Mouse (Mus musculus) hindbrain, embryonic 11.5 days (tissue): ENCODE measurements around the gene Hsd3b6. TPM values are rescaled to one million over a fixed set of nuclear protein-coding genes. Genes with fewer than 3 reads are reported as not detected.
"Not testable (repeated sequence)": the region's sequence is repeated elsewhere in the genome, so short reads cannot be mapped to it uniquely, and the experiment has no call there.

ENCODE experiments used
- ATAC-seq: fragments of 200-750 bp; cut with Nextera tagmentation; 2 replicates; pipeline ENCODE4 v1.8.0; 2017; ENCODE audit warnings: mild to moderate bottlenecking, moderate TSS enrichment, moderate library complexity; ENCODE audit not compliant: low FRiP score
- DNase-seq: peaks from one replicate; pipeline ENCODE4 v3.0.0-alpha.2; 2015; ENCODE audit warnings: low spot score
- H3K27ac ChIP-seq: fragments of 300-500 bp; sonication (generic); 2 replicates; pipeline ENCODE4 v1.5.1; 2014; ENCODE audit warnings: mild to moderate bottlenecking, low read depth, low read length
- H3K27me3 ChIP-seq: fragments of 300-500 bp; sonication (generic); 2 replicates; pipeline ENCODE4 v1.6.1; 2014; ENCODE audit warnings: mild to moderate bottlenecking, low read length, moderate library complexity, mixed read lengths; ENCODE audit not compliant: control insufficient read depth, insufficient read depth
- H3K36me3 ChIP-seq: fragments of 300-500 bp; sonication (generic); 2 replicates; pipeline ENCODE4 v1.6.1; 2014; ENCODE audit warnings: mild to moderate bottlenecking, low read length, moderate library complexity, mixed read lengths; ENCODE audit not compliant: control insufficient read depth, insufficient read depth
- H3K4me1 ChIP-seq: fragments of 300-500 bp; sonication (generic); replicated peaks from 2 replicates; pipeline ENCODE4 v1.6.1; 2014; ENCODE audit warnings: low read length, mixed read lengths; ENCODE audit not compliant: control insufficient read depth, insufficient read depth
- H3K4me2 ChIP-seq: fragments of 300-500 bp; sonication (generic); replicated peaks from 2 replicates; pipeline ENCODE4 v1.6.1; 2014; ENCODE audit warnings: mild to moderate bottlenecking, low read depth, low read length
- H3K4me3 ChIP-seq: fragments of 300-500 bp; sonication (generic); 2 replicates; pipeline ENCODE4 v1.5.1; 2014; ENCODE audit warnings: low read depth, low read length
- H3K9ac ChIP-seq: fragments of 300-500 bp; sonication (generic); 2 replicates; pipeline ENCODE4 v1.6.1; 2014; ENCODE audit warnings: low read depth, low read length
- H3K9me3 ChIP-seq: fragments of 300-500 bp; sonication (generic); 2 replicates; pipeline ENCODE4 v1.6.1; 2016; ENCODE audit warnings: low read length; ENCODE audit not compliant: control insufficient read depth
- WGBS: fragments of 180-500 bp; shearing (Covaris S2); extraction: QIAGEN DNeasy Blood & Tissue Kit; methylation state at CpG from one replicate; pipeline ENCODE4 v1.1.7; 2014; 5-methylcytosine and 5-hydroxymethylcytosine counted together
- polyA plus RNA-seq: library from polyadenylated mRNA; unstranded; fragments of >200 nt; fragmentation: Nextera tagmentation; extraction: Ambion mirVana; gene quantifications from 2 replicates; pipeline ENCODE4 v1.2.1, GENCODE M21; 2014

Gene Hsd3b6
- polyA plus RNA-seq, 1 experiment from 2014 or later = 17.9 TPM

DNA sequence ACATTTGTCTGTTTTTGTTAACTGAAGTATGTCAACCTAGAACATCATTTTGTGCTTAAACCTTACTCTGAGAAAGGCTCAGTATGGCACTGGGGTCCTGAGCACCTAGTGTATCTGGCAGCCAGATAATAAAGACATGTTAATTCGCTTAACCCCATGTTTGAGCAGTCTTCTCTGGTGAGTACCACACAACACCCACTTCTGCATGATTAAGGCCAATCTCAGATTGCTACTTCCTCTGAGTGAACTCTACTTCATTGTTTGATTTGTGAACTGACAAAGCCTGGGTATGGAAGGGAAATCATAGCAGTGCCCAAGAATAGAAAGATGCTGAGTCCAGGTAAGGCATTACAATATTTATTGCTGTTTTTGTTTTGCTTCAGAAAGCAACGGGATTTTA is 37.6 kb upstream of the Hsd3b6 start:
- Histone ChIP-seq H3K4me3 (no peak overlapping the region), H3K9me3 (no peaks in the 10 kb centered on the region), H3K9ac (no peak overlapping the region), H3K27me3 (no peaks in the 10 kb centered on the region), H3K4me2 (no peak overlapping the region), H3K27ac (no peak overlapping the region), H3K4me1 (no peaks in the 10 kb centered on the region), H3K36me3 (no peaks in the 10 kb centered on the region)
- 81% methylated on average over 2 of the region's 2 CpGs for WGBS
- DNase-seq (no peak), ATAC-seq (no peak)

GRCm38 (mm10) chr3:98850262-98850661 is 36.0 kb upstream of the Hsd3b6 start:
- Histone ChIP-seq H3K4me2 (no peak overlapping the region), H3K36me3 (no peaks in the 10 kb centered on the region), H3K4me1 (no peaks in the 10 kb centered on the region), H3K9ac (no peak overlapping the region), H3K27me3 (no peaks in the 10 kb centered on the region), H3K4me3 (no peak overlapping the region), H3K9me3 (no peaks in the 10 kb centered on the region), H3K27ac (no peak overlapping the region)
- ATAC-seq (no peak), DNase-seq (no peak)
- WGBS = 90% methylated on average over 5 of the region's 5 CpGs

GRCm38 (mm10) chr3:98848898-98849297 is 34.7 kb upstream of the Hsd3b6 start:
- no peak overlapping the region for H3K27ac ChIP-seq
- no peaks in the 10 kb centered on the region for H3K36me3 ChIP-seq
- WGBS = 93% methylated on average over 1 of the region's 1 CpGs
- no peak overlapping the region for H3K9ac ChIP-seq
- no peak overlapping the region for H3K4me2 ChIP-seq
- no peak overlapping the region for H3K4me3 ChIP-seq
- no peaks in the 10 kb centered on the region for H3K27me3 ChIP-seq
- ATAC-seq (no peak), DNase-seq (no peak)
- no peaks in the 10 kb centered on the region for H3K9me3 ChIP-seq
- no peaks in the 10 kb centered on the region for H3K4me1 ChIP-seq

- not testable (repeated sequence) for H3K27me3 ChIP-seq, H3K4me1 ChIP-seq, H3K27ac ChIP-seq, H3K9me3 ChIP-seq, H3K4me3 ChIP-seq, H3K4me2 ChIP-seq, H3K36me3 ChIP-seq, ATAC-seq, H3K9ac ChIP-seq, DNase-seq
- 88% methylated on average over 5 of the region's 6 CpGs for WGBS
Measured at GRCm38 (mm10) chr3:98812653-98813052, 1.6 kb downstream of the Hsd3b6 start.

DNA sequence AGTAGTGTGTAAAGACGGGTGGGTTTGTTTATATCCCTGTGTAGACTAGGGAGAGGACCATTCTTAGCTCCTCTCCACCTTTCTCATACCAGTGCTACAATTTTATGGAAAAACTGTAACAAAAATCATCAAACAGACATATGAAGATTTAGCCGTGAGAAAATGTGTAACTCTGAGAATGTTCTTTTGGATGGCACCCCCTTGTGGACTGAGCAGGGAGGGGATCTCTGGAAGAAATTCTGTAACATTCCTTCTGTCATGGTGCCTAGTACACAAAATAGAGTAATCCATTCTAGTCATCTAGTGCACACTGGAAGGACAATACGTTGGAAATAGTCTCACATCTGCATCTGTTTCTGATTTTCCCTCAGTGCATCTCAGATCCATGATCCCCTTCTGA is 9.2 kb downstream of the Hsd3b6 start:
- H3K4me1 ChIP-seq, DNase-seq, H3K9me3 ChIP-seq, ATAC-seq, H3K27me3 ChIP-seq, H3K27ac ChIP-seq, H3K36me3 ChIP-seq, H3K4me2 ChIP-seq, H3K9ac ChIP-seq, H3K4me3 ChIP-seq: not testable (repeated sequence)
- WGBS = 64% methylated on average over 3 of the region's 3 CpGs

GRCm38 (mm10) chr3:98786551-98786950 is 27.7 kb downstream of the Hsd3b6 start:
- H3K4me1 ChIP-seq = no peaks in the 10 kb centered on the region
- no peak overlapping the region for H3K4me3 ChIP-seq
- no peaks in the 10 kb centered on the region for H3K36me3 ChIP-seq
- no peak overlapping the region for H3K27ac ChIP-seq
- H3K4me2 ChIP-seq = no peak overlapping the region
- H3K9ac ChIP-seq = no peak overlapping the region
- DNase-seq (no peak), ATAC-seq (no peak)
- WGBS = 56% methylated on average over 2 of the region's 2 CpGs
- no peaks in the 10 kb centered on the region for H3K9me3 ChIP-seq
- no peaks in the 10 kb centered on the region for H3K27me3 ChIP-seq

DNA sequence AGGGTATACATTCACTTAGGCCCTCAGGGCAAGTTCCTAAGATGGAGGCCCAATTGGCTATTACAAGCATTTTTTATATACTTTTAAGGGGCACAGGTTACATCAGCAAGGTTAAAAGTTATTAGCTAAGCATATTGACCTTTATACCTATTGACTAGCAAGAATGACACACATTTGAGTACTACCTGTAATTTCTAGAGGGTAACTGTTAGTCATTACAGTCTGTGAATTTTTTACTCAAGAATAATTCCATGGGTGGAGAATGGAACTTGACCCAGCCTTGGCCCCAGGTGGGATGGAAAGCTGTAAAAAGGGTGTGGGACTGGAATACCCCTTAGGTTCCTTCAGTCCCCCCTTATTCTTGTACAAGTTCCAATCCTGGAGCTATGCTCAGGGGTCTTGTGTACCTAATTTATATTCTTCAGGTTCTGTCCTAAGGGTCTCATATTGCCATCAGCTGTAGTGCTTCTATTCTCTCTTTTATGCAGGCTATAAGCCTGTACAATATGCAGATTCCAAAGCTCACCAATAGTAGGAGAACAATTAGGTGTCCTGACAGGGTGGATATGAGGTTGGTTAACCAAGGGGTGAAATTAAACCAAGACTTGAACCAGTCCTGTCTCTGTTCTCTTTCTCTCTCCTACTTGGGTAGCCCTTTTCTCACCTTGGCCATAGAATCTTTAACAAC is 31.9 kb downstream of the Hsd3b6 start:
- H3K4me1 ChIP-seq = no peaks in the 10 kb centered on the region
- no peak overlapping the region for H3K4me2 ChIP-seq
- ATAC-seq (no peak), DNase-seq (no peak)
- no peaks in the 10 kb centered on the region for H3K36me3 ChIP-seq
- H3K4me3 ChIP-seq = no peak overlapping the region
- no peaks in the 10 kb centered on the region for H3K9me3 ChIP-seq
- no peak overlapping the region for H3K9ac ChIP-seq
- H3K27ac ChIP-seq = no peak overlapping the region
- H3K27me3 ChIP-seq = no peaks in the 10 kb centered on the region

GRCm38 (mm10) chr3:98780921-98781320 is 33.3 kb downstream of the Hsd3b6 start:
- no peak overlapping the region for H3K27ac ChIP-seq
- DNase-seq (no peak), ATAC-seq (no peak)
- H3K9me3 ChIP-seq = no peaks in the 10 kb centered on the region
- H3K36me3 ChIP-seq = no peaks in the 10 kb centered on the region
- no peak overlapping the region for H3K4me3 ChIP-seq
- no peak overlapping the region for H3K9ac ChIP-seq
- H3K4me1 ChIP-seq = no peaks in the 10 kb centered on the region
- no peaks in the 10 kb centered on the region for H3K27me3 ChIP-seq
- no peak overlapping the region for H3K4me2 ChIP-seq

- DNase-seq (no peak), ATAC-seq (no peak)
- H3K9ac ChIP-seq = no peak overlapping the region
- H3K4me1 ChIP-seq = no peaks in the 10 kb centered on the region
- H3K4me2 ChIP-seq = no peak overlapping the region
- H3K27me3 ChIP-seq = no peaks in the 10 kb centered on the region
- H3K9me3 ChIP-seq = no peaks in the 10 kb centered on the region
- no peak overlapping the region for H3K27ac ChIP-seq
- H3K36me3 ChIP-seq = no peaks in the 10 kb centered on the region
- H3K4me3 ChIP-seq = no peak overlapping the region
Measured at GRCm38 (mm10) chr3:98764155-98764554, 50.1 kb downstream of the Hsd3b6 start.
